Mouse (Mus musculus): Measurements from ENCODE around the gene Stil.
A peak's percentile ranks its signal among the peaks of the same experiment; 100 is the strongest.
"Not testable (repeated sequence)": the region's sequence is repeated elsewhere in the genome, so short reads cannot be mapped to it uniquely, and the experiment has no call there.

Stil gene

GRCm38 (mm10) chr4:114999773-115000428 lies at the start of gene Stil:
Stil (plus strand) TSS chr4:115000159.
- peak; percentile 99 for DNase-seq (ENCODE audit: low read depth)

GRCm38 (mm10) chr4:114953172-114953571 lies 46.8 kb upstream of the Stil start:
- no peak for DNase-seq (ENCODE audit: low read depth)

GRCm38 (mm10) chr4:114957403-114957802 lies 42.6 kb upstream of the Stil start:
- peak; percentile 37 for DNase-seq (ENCODE audit: low read depth)

GRCm38 (mm10) chr4:114958231-114958630 lies 41.7 kb upstream of the Stil start:
- peak; percentile 59 for DNase-seq (ENCODE audit: low read depth)

- no peak for DNase-seq (ENCODE audit: low read depth)
Measured at GRCm38 (mm10) chr4:114958786-114959185, 41.2 kb upstream of the Stil start.

GRCm38 (mm10) chr4:114959533-114959932 lies 40.4 kb upstream of the Stil start:
- DNase-seq (ENCODE audit: low read depth): peak; percentile 68

GRCm38 (mm10) chr4:114960881-114961280 lies 39.1 kb upstream of the Stil start:
- DNase-seq (ENCODE audit: low read depth): not testable (repeated sequence)

GRCm38 (mm10) chr4:114970736-114971135 lies 29.2 kb upstream of the Stil start:
- peak; percentile 68 for DNase-seq (ENCODE audit: low read depth)

- DNase-seq (ENCODE audit: low read depth): no peak
Measured at GRCm38 (mm10) chr4:114973229-114973740, 26.7 kb upstream of the Stil start.

GRCm38 (mm10) chr4:114982619-114983018 lies 17.3 kb upstream of the Stil start:
- DNase-seq (ENCODE audit: low read depth): no peak

- peak; percentile 75 for DNase-seq (ENCODE audit: low read depth)
Measured at GRCm38 (mm10) chr4:114983020-114983419, 16.9 kb upstream of the Stil start.

- no peak for DNase-seq (ENCODE audit: low read depth)
Measured at GRCm38 (mm10) chr4:114986211-114986590, 13.8 kb upstream of the Stil start.

GRCm38 (mm10) chr4:114986591-114987432 lies 13.1 kb upstream of the Stil start, which contains the start of gene Cmpk1:
Cmpk1 (minus strand) TSS chr4:114987241.
- DNase-seq (ENCODE audit: low read depth): peak; percentile 96

- DNase-seq (ENCODE audit: low read depth): no peak
Measured at GRCm38 (mm10) chr4:114994218-114994617, 5.7 kb upstream of the Stil start.

GRCm38 (mm10) chr4:114997051-114997450 lies 2.9 kb upstream of the Stil start:
- peak; percentile 76 for DNase-seq (ENCODE audit: low read depth)

- no peak for DNase-seq (ENCODE audit: low read depth)
Measured at GRCm38 (mm10) chr4:114999445-114999772, 550 bp upstream of the Stil start.

GRCm38 (mm10) chr4:115000429-115000795 lies 453 bp downstream of the Stil start:
- DNase-seq (ENCODE audit: low read depth): peak; percentile 63

- no peak for DNase-seq (ENCODE audit: low read depth)
Measured at GRCm38 (mm10) chr4:115014276-115014675, 14.3 kb downstream of the Stil start.

- peak; percentile 85 for DNase-seq (ENCODE audit: low read depth)
Measured at GRCm38 (mm10) chr4:115019997-115020396, 20.0 kb downstream of the Stil start.

- peak; percentile 91 for DNase-seq (ENCODE audit: low read depth)
Measured at GRCm38 (mm10) chr4:115035043-115035442, 35.1 kb downstream of the Stil start.

GRCm38 (mm10) chr4:115038242-115038641 lies 38.3 kb downstream of the Stil start:
- DNase-seq (ENCODE audit: low read depth): peak; percentile 79

- no peak for DNase-seq (ENCODE audit: low read depth)
Measured at GRCm38 (mm10) chr4:115045621-115046020, 45.7 kb downstream of the Stil start.

- DNase-seq (ENCODE audit: low read depth): peak; percentile 75
Measured at GRCm38 (mm10) chr4:115047750-115048149, 47.8 kb downstream of the Stil start.

Measured in NIH3T3 (cell line).